Mouse (Mus musculus) macrophage (primary cell): ENCODE measurements around the gene Pitx1. TPM values are rescaled to one million over a fixed set of nuclear protein-coding genes. Genes with fewer than 3 reads are reported as not detected.

Experiments used
- polyA plus RNA-seq: library from polyadenylated mRNA; stranded (reverse); fragments of 250-400 nt; gene quantifications from 3 replicates; pipeline ENCODE4 v1.2.4, GENCODE M21; 2018; ENCODE audit warnings: inconsistent platforms

Pitx1 gene
- polyA plus RNA-seq, 1 experiment from 2014 or later = not detected

Other genes starting within 250 kb of the Pitx1 start
- gene B4galt7, start 236.3 kb downstream of the Pitx1 start, polyA plus RNA-seq = 11.0 to 27.4 TPM (median 23.7 TPM) in 3 replicates
- gene Caml, start 213.2 kb downstream of the Pitx1 start, polyA plus RNA-seq = 34.6 to 38.5 TPM (median 35.0 TPM) in 3 replicates
- 30.1 to 38.6 TPM (median 34.6 TPM) in 3 replicates for gene Ddx46, start 201.2 kb downstream of the Pitx1 start, polyA plus RNA-seq
- gene B230219D22Rik, start 143.1 kb downstream of the Pitx1 start, polyA plus RNA-seq = 24.7 to 37.0 TPM (median 34.5 TPM) in 3 replicates
- gene Txndc15, start 121.5 kb downstream of the Pitx1 start, polyA plus RNA-seq = 37.2 to 54.5 TPM (median 47.4 TPM) in 3 replicates
- gene Pcbd2, start 108.8 kb downstream of the Pitx1 start, polyA plus RNA-seq = 22.0 to 41.0 TPM (median 36.0 TPM) in 3 replicates
- gene Catsper3, start 51.6 kb downstream of the Pitx1 start, polyA plus RNA-seq = not detected in 3 replicates